Mouse (Mus musculus) adrenal gland, postnatal 10 days (tissue): Measurements from ENCODE around the gene Vinac1. TPM values are rescaled to one million over a fixed set of nuclear protein-coding genes. Genes with fewer than 3 reads are reported as not detected.

Source experiments
- DNase-seq: peaks from one replicate; pipeline ENCODE4 v3.0.0; 2021; ENCODE audit warnings: mixed read lengths
- long read RNA-seq, 2 experiments: library from polyadenylated mRNA; stranded (forward); transcript quantifications; one replicate each; pipeline ENCODE4 v2.0.0; 2021
- total RNA-seq, 2 experiments: library from RNA; stranded (reverse); gene quantifications; 2 replicates each; pipeline ENCODE4 v1.2.3; 2021

Gene Vinac1
- under 1 TPM; 0.06 to 0.18 TPM for total RNA-seq
- long read RNA-seq, experiment 1: 0 reads
- long read RNA-seq, experiment 2: 0 reads

DNA sequence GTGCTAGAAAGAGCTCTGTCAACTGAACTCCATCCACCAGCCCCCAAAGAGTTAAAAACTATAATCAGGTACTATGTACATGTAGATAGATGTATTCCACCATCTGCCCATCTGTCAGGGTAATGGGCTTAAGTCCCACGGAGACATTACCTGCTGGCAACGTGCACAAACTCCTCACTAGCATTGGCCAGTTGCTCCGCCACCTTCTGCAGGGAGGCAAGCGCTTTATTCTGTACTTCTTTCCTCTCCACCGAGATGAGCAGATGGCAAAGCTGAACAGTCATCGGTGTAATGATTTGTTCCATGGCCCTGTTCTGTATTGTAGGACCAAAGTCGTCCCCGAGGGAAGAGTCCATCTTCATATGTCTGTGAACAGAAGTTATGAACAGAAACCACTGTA, at the start of gene Vinac1:
Vinac1 (minus strand) TSS at position 362 of the 400 bp plus-strand sequence.
- no peak for DNase-seq

DNA sequence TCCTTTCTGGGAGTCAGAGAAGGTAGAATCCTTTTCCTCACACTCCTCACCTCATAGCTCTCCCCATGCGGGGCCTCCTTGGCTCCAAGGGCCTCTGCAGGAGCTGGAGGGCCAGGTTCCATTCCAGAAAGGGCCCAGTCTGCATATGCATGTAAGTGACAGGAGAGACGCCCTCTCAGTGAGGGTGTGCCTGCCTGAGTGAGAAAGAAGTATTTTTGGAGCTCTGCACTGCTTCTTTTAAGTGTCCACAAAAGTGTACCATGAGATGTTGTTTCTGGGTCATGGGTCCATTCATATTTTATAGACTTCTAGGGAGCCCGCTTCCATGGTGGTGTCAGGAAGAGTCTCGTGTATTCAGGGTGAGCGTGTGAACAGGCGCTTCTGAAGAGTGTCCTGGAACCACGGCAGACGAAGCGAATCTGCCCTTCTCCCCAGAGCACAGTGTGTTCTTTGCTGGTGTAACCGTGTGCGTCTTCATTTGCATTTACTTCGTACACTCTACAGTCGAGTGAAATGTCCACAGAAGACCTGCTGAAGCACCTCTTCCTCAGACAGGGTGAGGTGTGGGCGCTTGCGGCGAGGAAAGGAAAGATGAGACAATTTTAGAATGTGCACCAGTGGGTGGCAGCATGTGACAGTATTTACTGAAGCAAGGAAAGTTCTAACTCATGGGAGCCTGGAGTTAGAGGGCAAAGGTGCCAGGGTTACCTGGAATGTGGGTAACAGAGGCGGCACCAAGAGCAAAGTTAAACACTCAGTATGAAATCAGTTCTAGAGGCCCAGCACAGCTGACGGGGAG, 46.2 kb upstream of the Vinac1 start:
- DNase-seq: no peak

DNA sequence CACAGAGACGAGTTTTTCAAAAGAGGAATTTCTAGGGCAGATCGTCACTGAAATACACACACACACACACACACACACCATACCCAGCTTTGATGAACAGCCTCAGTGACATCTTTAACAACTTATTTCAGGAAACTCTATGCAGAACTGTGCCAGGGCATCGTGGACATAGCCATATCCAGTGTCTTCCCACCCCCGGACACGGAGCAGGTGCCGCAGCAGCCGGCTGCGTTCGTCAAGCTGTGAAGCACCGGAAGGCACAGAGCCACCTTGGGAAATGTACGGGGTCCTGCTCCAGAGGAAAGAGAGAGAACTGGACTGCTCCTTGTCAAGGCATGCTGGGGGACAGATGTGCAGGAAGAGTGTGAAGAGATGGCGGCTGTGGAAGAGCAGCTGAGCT, 44.8 kb upstream of the Vinac1 start:
- DNase-seq: no peak

- no peak for DNase-seq
These were observed 42.4 kb upstream of the Vinac1 start for GRCm38 (mm10) chr2:129090370-129090769.

DNA sequence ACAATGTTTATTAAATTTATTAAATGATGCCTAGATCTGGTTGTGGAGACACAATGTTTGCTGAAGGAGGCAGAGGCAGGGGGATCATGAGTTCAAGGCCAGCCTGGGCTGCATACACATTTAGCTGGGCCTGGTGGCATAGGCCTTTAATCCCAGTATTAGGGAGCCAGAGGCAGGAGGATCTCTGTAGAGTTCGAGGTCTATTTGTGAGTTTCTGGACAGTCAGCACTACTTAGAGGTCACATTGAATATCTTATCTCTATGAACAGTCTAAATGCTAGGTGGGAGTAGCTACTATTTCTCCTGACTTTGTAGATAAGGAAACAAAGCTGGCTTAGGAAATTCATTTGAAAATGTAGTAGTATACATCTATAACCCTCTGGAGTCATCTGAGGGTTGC, 39.5 kb upstream of the Vinac1 start:
- DNase-seq: no peak

DNA sequence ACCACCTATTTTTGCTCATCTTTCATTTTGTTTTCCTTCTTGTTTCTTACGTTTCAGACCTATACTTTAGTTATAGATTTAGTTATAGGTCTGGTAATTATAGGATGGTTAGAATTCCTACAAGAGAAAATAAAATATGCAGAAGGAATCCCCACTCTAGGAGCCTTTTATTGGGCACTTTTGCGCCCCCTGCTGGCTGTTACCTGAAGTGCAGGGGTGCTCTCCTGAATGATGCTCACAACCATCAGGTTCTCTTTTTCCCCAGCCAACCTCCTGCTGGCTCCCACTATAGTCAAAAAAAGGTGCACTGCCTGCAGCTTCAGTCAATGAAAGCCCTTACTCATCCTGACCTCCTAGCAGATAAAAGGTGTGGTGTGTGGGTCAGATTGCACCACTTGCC, 37.0 kb upstream of the Vinac1 start:
- peak; percentile 40 for DNase-seq

DNA sequence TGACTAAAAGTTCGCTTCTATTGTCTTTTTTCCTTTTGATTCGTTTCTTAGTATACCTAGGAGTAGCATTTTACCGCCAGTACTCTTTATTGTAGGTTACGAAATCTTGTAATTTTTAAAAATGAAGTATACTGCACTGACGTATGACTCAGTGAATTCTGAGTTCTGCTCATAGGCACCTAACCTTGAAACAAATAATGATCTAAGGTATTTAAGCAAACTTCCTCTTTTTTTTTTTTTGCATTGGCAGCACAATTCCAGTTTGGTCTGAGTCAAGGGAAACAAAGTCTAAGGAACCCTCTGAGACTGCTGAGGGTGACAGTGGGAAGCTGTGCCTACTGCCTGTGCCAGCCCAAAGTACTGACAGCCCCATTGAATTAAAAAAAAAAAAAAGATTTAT, 35.5 kb upstream of the Vinac1 start:
- no peak for DNase-seq

DNA sequence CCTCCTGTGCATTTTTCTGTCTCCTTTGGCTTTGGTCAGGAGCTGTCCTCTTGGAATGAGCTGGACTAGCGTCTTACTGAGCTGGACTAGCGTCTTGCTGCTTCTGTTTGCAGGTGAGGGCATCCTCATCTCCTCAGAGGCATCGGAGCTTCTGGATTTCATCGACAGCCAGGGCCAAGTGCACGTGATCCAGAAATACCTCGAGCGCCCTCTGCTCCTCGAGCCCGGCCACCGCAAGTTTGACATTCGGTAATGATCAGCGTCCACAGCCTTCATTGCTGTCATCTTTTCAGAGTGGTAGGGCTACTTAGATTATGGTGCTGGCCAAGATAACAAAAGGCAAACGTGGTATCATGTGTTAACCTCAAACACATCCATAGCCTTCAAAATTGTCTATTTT, 33.1 kb upstream of the Vinac1 start:
- no peak for DNase-seq

- no peak for DNase-seq
These were observed 31.2 kb upstream of the Vinac1 start for GRCm38 (mm10) chr2:129079194-129079593.

DNA sequence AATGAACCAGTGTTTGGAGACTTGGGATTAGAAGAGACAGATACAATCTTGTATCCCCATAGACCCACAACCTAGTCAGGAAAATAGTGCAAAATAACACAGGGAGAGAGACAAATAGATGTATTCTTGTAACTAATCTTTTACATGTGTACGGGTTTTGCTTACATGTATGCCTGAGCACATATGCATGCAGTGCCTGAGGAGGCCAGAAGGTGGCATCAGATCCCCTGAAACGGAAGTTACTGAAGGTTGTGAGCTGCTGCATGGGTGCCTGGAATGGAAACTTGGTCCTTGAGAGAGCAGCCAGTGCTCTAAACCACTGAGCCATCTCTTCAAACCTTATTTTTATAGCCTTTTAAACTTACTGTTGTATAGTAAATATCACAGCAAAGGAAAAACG, 30.3 kb upstream of the Vinac1 start:
- DNase-seq: no peak

DNA sequence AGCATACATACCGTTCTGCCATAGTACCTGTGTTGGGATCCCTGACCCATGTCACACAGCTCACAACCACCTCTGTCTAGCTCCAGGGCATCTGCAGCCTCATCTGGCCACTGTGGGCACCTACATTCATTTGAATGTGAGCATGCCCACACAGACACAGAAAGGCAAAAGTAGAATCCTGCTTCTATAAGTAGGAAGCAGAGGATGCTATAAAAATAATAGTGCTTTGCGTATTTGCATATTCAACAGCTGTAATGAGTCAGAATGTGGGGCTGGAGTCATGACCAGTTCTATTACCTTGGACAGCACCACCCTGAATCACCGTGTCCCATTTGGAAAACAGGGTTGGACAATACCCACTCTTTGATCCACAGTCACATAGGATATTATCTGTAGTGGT, 22.3 kb upstream of the Vinac1 start:
- no peak for DNase-seq

- peak; percentile 75 for DNase-seq
These were observed 18.4 kb upstream of the Vinac1 start for GRCm38 (mm10) chr2:129066326-129066725.

DNA sequence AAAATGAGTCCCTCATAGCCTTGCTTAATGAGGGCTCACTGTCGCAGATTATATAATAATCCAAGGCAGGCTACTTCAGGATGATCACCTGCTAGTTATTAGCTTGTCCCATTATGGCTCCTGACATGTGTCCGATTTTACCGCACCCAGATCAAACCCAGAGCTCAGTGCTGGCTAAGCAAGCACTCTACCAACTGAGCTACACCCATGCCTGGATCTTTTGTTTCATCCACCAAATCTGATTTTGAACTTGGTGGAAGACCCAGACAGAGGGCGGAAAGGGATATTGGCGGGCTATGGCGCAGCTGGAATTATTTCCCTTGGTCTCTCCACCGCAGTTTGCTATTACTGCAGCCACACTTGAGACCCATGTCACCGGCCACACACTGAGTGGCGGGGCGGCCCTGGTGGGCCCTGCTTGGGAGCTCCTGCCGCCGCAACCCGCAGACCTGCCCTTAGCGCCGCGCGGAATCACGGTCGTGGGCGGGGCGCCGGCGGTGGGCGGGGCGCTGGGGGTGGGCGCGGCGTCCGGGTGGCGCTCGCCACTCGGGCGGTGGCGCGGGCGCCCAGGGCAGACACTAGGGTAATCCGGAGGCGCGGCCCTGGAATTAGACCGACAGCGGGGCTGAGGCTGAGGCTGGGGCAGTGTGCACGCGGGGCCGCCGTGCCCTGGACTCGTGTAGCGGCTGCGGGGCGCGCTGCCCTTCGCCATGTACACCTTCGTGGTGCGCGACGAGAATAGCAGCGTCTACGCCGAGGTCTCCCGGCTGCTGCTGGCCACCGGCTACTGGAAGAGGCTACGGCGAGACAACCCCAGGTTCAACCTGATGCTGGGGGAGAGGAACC, 17.7 kb upstream of the Vinac1 start, which contains the start of gene Ttl:
Ttl (plus strand) TSS at position 506 of the 846 bp plus-strand sequence.
- peak; percentile 92 for DNase-seq

- no peak for DNase-seq
These were observed 13.6 kb upstream of the Vinac1 start for GRCm38 (mm10) chr2:129061456-129062059.

- DNase-seq: no peak
These were observed 10.0 kb upstream of the Vinac1 start for GRCm38 (mm10) chr2:129057920-129058361.

DNA sequence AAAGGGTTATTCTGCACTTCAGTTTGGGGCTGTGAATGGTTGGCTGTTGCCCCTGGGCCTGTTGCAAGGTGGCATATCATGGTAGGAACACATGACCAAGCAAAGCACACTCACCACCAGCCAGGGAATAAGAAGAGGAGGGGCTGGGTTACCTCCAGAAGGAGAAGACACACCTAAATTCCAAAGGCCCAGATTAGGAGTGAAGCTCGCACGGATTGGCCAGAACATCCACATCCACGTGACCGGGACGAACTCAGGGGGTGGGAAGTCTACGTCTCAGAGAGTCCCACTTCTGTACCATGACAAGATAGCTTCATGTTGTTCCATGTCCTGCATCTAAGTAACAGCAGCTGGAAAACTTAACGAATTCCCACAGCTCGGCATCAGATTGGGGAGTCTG, 9.3 kb upstream of the Vinac1 start:
- no peak for DNase-seq

DNA sequence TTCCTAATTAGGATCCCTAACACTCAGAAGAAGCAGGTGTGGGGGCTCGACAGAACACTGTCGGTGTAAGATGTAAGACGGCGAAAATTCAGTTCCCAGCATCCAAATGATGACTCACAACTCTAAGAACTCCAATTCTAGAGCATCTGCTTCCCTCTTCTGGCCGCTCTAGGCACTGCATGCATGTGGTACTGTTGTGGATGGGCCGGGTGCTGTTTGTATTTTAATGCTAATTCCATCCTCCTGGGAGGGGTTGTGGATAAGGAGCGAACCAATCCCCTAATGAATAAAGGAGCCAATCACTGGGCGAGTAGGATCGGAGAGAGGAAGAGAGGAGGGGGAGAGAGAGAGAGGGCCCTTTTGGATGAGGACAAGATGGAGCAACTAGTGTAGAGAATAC, 8.6 kb upstream of the Vinac1 start:
- DNase-seq: peak; percentile 20

DNA sequence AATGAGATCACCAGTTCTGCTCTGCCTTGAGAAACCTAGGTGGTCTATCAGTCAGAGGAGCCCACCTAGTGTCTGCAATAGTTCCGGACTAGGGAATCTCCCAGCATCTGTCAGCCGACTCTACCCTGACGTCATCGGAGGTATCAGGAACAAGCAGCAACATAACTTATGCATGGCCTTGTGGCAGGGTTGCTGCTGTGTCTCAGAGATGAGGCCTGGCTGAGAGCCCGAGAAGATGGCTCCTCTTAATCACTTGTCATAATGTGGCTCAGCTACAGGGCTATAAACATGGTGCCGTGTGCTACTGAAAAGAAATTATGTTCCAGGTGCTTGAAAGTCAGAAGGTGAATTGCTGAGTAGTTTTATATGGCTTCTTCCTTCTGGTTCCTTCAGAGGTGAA, 7.8 kb upstream of the Vinac1 start:
- peak; percentile 39 for DNase-seq

DNA sequence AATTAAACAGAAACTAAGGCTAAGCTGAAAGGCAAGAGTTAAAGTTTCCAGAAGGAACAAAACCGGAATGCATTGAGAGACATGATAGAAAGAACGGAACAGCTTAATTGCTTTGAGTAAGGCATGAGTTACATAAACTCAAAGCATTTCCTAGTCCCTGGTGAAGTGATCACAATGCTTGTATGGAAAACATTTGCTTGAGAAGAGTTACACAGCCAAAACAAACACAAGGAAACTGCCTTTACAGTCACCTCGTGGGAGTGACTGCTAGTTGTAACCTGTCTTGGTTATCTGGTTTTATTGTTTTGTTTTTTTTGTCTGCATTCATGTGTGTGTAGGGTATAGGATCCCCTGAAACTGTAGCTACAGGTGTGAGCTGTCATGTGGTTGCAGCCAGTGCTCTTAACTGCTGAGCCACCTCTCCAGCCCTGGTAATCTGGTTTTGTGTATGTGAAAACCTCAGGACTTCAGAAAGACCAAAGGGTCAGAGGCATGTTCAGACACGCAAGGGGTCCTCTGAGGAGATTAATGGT, 4.5 kb upstream of the Vinac1 start:
- DNase-seq: no peak

- peak; percentile 17 for DNase-seq
These were observed 1.2 kb downstream of the Vinac1 start for GRCm38 (mm10) chr2:129046846-129047196.

GRCm38 (mm10) chr2:129046172-129046845, 1.7 kb downstream of the Vinac1 start:
- DNase-seq: peak; percentile 78

- DNase-seq: peak; percentile 22
These were observed 7.4 kb downstream of the Vinac1 start for GRCm38 (mm10) chr2:129040567-129040966.
